Mouse (Mus musculus): ENCODE results near the gene Kdm2b. TPM values are rescaled to one million over a fixed set of nuclear protein-coding genes. Genes with fewer than 3 reads are reported as not detected.

The Kdm2b gene
- polyA plus RNA-seq, 1 experiment, result 50.9 TPM

DNA sequence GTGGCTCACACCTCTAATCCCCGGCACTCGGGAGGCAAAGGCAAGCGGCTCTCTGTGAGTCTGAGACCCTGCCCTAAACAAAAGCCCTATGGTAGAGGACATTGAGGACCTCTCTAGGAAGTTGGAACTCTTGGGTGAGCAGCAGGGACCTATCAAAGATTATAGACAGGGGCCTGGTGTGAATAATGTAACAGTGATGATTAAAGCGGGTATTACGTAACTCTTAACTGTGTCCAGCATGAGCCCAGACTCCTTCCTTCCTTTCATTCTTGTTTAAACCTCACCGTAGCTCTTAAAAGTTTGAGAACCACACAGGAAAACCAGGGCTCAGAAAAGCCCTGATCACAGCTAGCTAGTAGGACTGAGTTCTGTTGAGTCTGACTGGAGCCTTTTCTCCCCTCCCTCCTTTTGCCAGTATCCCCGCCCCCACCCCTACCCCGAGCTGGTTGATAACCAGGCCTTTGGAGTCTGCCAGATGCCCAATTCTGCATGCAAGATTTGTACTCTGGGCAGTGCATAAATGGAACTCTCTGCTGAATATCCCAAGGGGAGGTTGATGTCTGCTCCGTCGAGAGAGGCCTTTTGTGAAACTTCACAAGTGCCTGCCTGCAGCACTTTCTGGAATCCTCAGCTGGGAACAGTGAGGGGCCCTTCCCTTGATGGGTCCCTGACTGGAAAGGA is 29.9 kb upstream of the Kdm2b start:
- no peak overlapping the region for H3K27ac ChIP-seq (ENCODE audit: control insufficient read depth, insufficient read depth, low read depth, low read length)
- no peaks in the 10 kb centered on the region for H3K27me3 ChIP-seq (ENCODE audit: control insufficient read depth, insufficient read depth, low read length)
- peaks cover 13% of the 10 kb centered on the region for H3K4me1 ChIP-seq (ENCODE audit: control insufficient read depth, insufficient read depth, low read length)
- no peaks in the 10 kb centered on the region for H3K36me3 ChIP-seq (ENCODE audit: control insufficient read depth, insufficient read depth, low read length)
- TF ChIP-seq POLR2A (IDR thresholded peaks at IDR 0.05; ENCODE audit: control insufficient read depth, low read depth, low read length) (no peak), CTCF (IDR thresholded peaks at IDR 0.05; ENCODE audit: control insufficient read depth, insufficient read depth, insufficient replicate concordance, low read depth, low read length) (no peak)
- no peak overlapping the region for H3K4me3 ChIP-seq (ENCODE audit: control insufficient read depth, low read depth, low read length)

DNA sequence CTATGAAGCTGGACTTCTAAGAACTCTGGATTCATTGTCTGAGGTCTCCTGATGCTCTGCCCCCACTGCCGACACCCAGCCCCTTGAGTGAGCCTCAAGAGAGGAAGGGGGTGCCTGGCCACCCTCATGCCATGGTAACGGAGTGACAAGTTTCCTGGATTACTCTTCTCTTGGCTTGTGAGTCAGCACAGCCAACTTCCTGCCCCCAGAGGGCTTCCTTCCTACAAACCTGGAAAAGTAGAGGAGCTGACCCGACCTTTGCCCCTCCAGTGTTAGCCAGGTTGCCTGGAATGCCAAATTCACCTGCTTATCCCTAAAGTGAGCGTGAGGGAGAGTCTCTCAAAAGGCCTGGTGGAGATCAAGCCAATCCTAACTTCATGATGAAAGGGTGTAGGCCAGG is 27.9 kb upstream of the Kdm2b start:
- H3K4me3 ChIP-seq (ENCODE audit: control insufficient read depth, low read depth, low read length), result no peak overlapping the region

DNA sequence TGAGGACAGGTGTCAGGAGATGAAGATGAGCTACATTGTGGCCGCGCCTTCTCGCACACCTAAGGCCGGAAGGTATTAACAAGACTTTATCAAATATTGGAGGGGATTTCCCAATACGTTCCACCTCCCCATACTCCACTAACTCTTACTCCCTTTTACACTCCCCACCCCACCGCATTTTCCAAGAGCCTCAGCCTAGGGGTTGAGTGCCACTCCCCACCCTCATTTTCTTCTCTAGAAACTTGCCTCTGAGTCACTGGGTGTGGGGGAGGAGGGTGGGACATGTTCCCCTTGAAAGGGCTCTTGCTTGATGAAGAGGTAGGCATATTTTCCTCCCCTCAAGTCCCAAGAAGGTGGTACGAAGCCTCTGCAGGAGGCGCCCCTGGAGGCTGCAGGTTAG is 26.3 kb upstream of the Kdm2b start:
- Histone ChIP-seq H3K36me3 (ENCODE audit: control insufficient read depth, insufficient read depth, low read length) (no peaks in the 10 kb centered on the region), H3K4me1 (ENCODE audit: control insufficient read depth, insufficient read depth, low read length) (peaks cover 15% of the 10 kb centered on the region), H3K27me3 (ENCODE audit: control insufficient read depth, insufficient read depth, low read length) (no peaks in the 10 kb centered on the region), H3K4me3 (ENCODE audit: control insufficient read depth, low read depth, low read length) (peak overlapping the region; percentile 87), H3K27ac (ENCODE audit: control insufficient read depth, insufficient read depth, low read depth, low read length) (peak overlapping the region; percentile 29)
- no peak for TF ChIP-seq POLR2A (IDR thresholded peaks at IDR 0.05; ENCODE audit: control insufficient read depth, low read depth, low read length)
- TF ChIP-seq CTCF (IDR thresholded peaks at IDR 0.05; ENCODE audit: control insufficient read depth, insufficient read depth, insufficient replicate concordance, low read depth, low read length), result no peak

More for the DNA sequence above, 27.9 kb upstream of the Kdm2b start:
- TF ChIP-seq POLR2A (IDR thresholded peaks at IDR 0.05; ENCODE audit: control insufficient read depth, low read depth, low read length), result no peak
- no peak for TF ChIP-seq CTCF (IDR thresholded peaks at IDR 0.05; ENCODE audit: control insufficient read depth, insufficient read depth, insufficient replicate concordance, low read depth, low read length)
- Histone ChIP-seq H3K4me1 (ENCODE audit: control insufficient read depth, insufficient read depth, low read length) (peaks cover 15% of the 10 kb centered on the region), H3K27me3 (ENCODE audit: control insufficient read depth, insufficient read depth, low read length) (no peaks in the 10 kb centered on the region), H3K27ac (ENCODE audit: control insufficient read depth, insufficient read depth, low read depth, low read length) (no peak overlapping the region), H3K36me3 (ENCODE audit: control insufficient read depth, insufficient read depth, low read length) (no peaks in the 10 kb centered on the region)

DNA sequence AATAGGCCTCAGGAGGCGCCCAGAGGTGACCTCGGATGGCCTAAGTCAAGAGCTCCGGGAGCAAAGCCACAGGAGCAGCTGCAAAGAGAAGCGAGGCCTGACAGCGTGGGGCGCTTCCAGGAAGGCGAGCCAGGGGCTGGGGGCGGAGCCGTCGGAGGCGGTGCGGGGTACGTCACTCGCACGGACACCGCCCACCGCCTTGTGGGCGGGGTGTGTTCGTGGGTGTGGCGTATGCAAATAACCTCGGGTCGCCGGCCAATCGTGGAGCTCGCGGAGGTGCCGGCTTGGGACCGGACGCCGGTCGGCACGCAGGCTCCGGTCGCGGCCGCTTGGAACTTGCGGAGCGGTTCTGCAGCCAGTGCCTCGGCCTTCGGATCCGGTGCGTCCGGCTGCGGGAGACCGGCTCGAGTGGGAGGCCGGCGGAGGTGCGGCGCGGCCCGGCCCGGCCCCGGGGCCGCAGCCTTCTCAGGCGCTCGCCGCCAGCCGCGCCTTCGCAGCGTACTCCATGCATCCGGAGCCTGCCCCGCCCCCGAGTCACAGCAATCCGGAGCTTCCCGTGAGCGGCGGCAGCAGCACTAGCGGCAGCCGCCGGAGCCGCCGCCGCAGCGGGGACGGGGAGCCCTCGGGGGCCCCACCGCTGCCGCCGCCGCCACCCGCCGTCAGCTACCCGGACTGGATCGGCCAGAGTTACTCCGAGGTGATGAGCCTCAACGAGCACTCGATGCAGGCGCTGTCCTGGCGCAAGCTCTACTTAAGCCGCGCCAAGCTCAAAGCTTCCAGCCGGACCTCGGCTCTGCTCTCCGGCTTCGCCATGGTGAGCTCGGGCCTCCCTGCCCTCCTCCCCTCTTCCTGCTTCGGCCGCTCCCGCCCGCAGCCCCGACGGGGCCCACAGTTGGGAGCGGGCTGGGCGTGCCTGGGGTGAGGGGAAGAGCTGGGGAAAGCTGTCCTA is 25.4 kb upstream of the Kdm2b start, which contains the start of gene Orai1:
Orai1 (plus strand) TSS at position 322 of the 949 bp plus-strand sequence.
- Histone ChIP-seq H3K27ac (ENCODE audit: control insufficient read depth, insufficient read depth, low read depth, low read length) (peak within 1 kb of the TSS; percentile 29), H3K36me3 (ENCODE audit: control insufficient read depth, insufficient read depth, low read length) (no peaks in the 10 kb centered on the region), H3K4me1 (ENCODE audit: control insufficient read depth, insufficient read depth, low read length) (peaks cover 15% of the 10 kb centered on the region), H3K4me3 (ENCODE audit: control insufficient read depth, low read depth, low read length) (peak within 1 kb of the TSS; percentile 87), H3K27me3 (ENCODE audit: control insufficient read depth, insufficient read depth, low read length) (no peaks in the 10 kb centered on the region)
- TF ChIP-seq POLR2A (IDR thresholded peaks at IDR 0.05; ENCODE audit: control insufficient read depth, low read depth, low read length) (peak; percentile 67), CTCF (IDR thresholded peaks at IDR 0.05; ENCODE audit: control insufficient read depth, insufficient read depth, insufficient replicate concordance, low read depth, low read length) (no peak)

GRCm38 (mm10) chr5:123013599-123014315 is 24.1 kb upstream of the Kdm2b start:
- Histone ChIP-seq H3K4me1 (ENCODE audit: control insufficient read depth, insufficient read depth, low read length) (peaks cover 12% of the 10 kb centered on the region), H3K27ac (ENCODE audit: control insufficient read depth, insufficient read depth, low read depth, low read length) (no peak overlapping the region), H3K27me3 (ENCODE audit: control insufficient read depth, insufficient read depth, low read length) (no peaks in the 10 kb centered on the region), H3K36me3 (ENCODE audit: control insufficient read depth, insufficient read depth, low read length) (no peaks in the 10 kb centered on the region), H3K4me3 (ENCODE audit: control insufficient read depth, low read depth, low read length) (no peak overlapping the region)
- TF ChIP-seq POLR2A (IDR thresholded peaks at IDR 0.05; ENCODE audit: control insufficient read depth, low read depth, low read length) (no peak), CTCF (IDR thresholded peaks at IDR 0.05; ENCODE audit: control insufficient read depth, insufficient read depth, insufficient replicate concordance, low read depth, low read length) (peak; percentile 13; the same call in 1 of the 2 replicates)

DNA sequence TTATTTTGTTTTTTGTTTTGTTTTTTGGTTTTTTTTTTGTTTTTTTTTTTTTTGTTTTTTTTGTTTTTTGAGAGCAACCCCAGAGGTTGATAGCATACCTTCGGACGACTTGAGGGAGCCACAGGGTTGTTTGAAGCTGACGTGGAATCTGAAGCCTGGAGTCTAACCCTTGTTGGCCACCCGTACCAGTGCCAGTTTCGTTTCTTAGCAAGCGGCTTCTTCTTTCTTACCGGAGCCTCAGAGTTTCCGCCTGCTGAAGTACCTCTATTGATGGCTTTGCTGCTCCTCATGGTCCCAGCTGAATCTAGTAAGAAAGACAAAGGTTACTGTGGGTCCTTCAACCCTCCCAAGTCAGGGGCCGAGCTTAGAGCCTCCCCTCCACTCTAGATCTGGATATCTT is 22.1 kb upstream of the Kdm2b start:
- no peaks in the 10 kb centered on the region for H3K36me3 ChIP-seq (ENCODE audit: control insufficient read depth, insufficient read depth, low read length)
- peaks cover 12% of the 10 kb centered on the region for H3K4me1 ChIP-seq (ENCODE audit: control insufficient read depth, insufficient read depth, low read length)
- no peaks in the 10 kb centered on the region for H3K27me3 ChIP-seq (ENCODE audit: control insufficient read depth, insufficient read depth, low read length)
- TF ChIP-seq CTCF (IDR thresholded peaks at IDR 0.05; ENCODE audit: control insufficient read depth, insufficient read depth, insufficient replicate concordance, low read depth, low read length) (no peak), POLR2A (IDR thresholded peaks at IDR 0.05; ENCODE audit: control insufficient read depth, low read depth, low read length) (no peak)
- H3K27ac ChIP-seq (ENCODE audit: control insufficient read depth, insufficient read depth, low read depth, low read length), result no peak overlapping the region
- no peak overlapping the region for H3K4me3 ChIP-seq (ENCODE audit: control insufficient read depth, low read depth, low read length)
